Mouse (Mus musculus): Measurements from ENCODE around the gene B3gnt4.

GRCm38 (mm10) chr5:123528641-123529040 is 18.4 kb downstream of the B3gnt4 start:
- TF ChIP-seq POLR2A (IDR thresholded peaks at IDR 0.05; ENCODE audit: borderline replicate concordance, insufficient read depth, low read length) (no peak), CTCF (IDR thresholded peaks at IDR 0.05; ENCODE audit: borderline replicate concordance, insufficient read depth, low read depth, low read length) (no peak)

All from cerebellum, adult 2 months (tissue).